Mouse (Mus musculus) ovary, adult 10 weeks (tissue): Measurements from ENCODE around the gene Mmgt1. TPM values are rescaled to one million over a fixed set of nuclear protein-coding genes. Genes with fewer than 3 reads are reported as not detected.

Experiments
- polyA plus RNA-seq: library from polyadenylated mRNA; stranded (reverse); fragments of 350-450 nt; fragmentation: Illumina TruSeq; extraction: RNeasy Lipid Tissue Mini Kit (QIAGEN cat#74804); gene quantifications from one replicate; pipeline ENCODE4 v1.2.3, GENCODE M21; 2014

The Mmgt1 gene
- polyA plus RNA-seq: 126 TPM

DNA sequence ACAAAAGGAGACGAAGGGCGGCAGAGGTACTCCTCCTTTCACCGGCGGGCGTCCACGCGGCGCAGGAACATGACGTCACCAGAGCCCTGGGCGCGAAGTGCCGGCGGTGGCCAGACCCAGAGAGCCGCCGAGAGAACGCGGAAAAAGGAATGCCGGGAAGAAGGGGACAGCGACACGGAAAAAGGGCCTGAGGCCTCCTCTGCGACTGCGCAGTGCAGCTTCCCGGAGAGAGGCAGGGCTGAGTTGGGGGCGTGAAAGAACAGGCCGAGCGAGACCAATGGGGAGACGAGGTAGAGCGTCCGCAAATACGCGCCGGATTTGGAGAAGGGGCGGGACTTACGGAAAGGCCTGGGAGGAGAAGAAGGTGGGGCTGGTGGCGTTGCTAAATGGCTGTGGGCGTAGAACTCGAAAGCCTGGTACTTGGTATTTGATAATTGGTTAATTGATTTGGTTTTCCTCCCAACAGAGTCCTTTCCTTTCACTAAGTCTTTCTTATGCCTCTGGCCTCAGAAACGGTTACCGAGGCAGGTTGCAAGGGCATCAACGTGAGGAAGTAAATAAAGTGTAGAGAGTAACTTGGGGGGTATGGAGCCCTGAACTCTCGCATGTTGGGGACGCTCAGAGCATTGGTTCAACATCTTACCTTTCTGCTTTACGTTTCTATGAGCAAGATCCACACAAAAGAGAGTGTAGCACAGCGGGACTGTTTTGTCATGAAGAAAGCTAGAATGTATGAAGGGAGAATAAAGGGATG is at the start of gene Mmgt1:
Gene Mmgt1 (minus strand): TSS at position 183 of the 754 bp plus-strand sequence.

DNA sequence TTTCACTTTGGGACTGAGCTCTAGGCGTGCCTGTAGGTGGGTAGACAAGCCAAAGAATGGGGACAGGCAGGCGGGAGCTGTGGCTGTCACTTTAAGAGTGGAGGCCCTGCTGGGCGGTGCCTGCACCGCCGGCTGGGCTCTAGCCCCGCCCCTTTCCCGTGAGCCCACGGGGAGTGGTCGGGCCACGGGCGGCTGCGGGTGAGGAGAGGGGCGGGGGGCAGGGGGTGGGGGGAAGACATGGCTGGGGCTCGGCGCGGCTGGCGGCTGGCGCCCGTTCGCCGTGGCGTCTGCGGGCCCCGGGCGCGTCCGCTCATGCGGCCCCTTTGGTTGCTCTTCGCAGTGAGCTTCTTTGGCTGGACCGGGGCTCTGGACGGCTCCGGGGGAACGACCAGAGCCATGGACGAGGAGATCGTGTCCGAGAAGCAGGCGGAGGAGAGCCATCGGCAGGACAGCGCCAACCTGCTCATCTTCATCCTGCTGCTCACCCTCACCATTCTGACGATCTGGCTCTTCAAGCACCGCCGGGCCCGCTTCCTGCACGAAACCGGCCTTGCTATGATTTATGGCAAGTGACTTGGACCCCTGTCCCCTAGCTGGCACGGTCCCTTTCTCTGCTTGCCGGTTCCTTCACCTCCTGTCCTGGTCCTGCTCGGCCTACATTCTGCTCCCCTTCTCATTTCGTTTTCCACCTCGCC is 11.9 kb upstream of the Mmgt1 start, which contains the start of gene Slc9a6:
Gene Slc9a6 (plus strand): TSS at position 135 of the 695 bp plus-strand sequence.

DNA sequence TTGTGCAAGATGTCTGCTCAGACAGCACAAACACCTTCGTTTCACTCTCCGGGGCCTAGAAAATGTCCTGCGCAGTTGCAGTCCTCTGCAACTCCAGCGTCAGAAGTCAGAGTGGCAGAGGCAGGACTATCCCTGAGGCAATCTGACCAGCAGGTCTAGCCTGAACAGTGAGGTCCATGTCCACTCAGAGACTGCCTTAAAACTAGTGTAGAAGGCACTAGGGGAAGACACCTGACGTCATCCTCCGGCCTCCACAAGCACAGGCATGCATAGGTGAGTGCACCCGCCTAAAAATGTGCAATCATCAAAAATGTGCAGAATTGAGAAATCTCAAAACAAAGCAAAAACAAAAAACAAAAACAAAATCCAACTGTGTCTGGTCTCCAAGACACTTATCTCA is 48.4 kb downstream of the Mmgt1 start, which contains the start of gene Gm648:
Gene Gm648 (minus strand): TSS at position 101 of the 400 bp plus-strand sequence.

Other genes starting within 250 kb of the Mmgt1 start
- 3.6 TPM for gene Smim10l2a, start 223.5 kb downstream of the Mmgt1 start, polyA plus RNA-seq
- not detected for gene Gm2174, start 150.1 kb downstream of the Mmgt1 start, polyA plus RNA-seq
- gene Ints6l, start 143.2 kb downstream of the Mmgt1 start, polyA plus RNA-seq: 65.3 TPM
- gene Gm10477, start 73.3 kb downstream of the Mmgt1 start, polyA plus RNA-seq: not detected
- gene Gm648, start 48.5 kb downstream of the Mmgt1 start, polyA plus RNA-seq: not detected
- 53.0 TPM for gene Slc9a6, start 11.7 kb upstream of the Mmgt1 start, polyA plus RNA-seq
- gene Fhl1, start 133.7 kb upstream of the Mmgt1 start, polyA plus RNA-seq: 199 TPM
- gene Map7d3, start 224.3 kb upstream of the Mmgt1 start, polyA plus RNA-seq: 8.7 TPM